Mouse (Mus musculus): Measurements from ENCODE around the gene Ramp1. TPM values are rescaled to one million over a fixed set of nuclear protein-coding genes. Genes with fewer than 3 reads are reported as not detected.
A peak's percentile ranks its signal among the peaks of the same experiment; 100 is the strongest.

Gene Ramp1
- polyA plus RNA-seq, 1 experiment from 2014 or later = 1.5 TPM

- no peaks in the 10 kb centered on the region for H3K36me3 ChIP-seq (ENCODE audit: inconsistent target)
- no peaks in the 10 kb centered on the region; the same call in 1 of the 2 replicates for H3K79me2 ChIP-seq (ENCODE audit: inconsistent target)
- 46% methylated on average over 6 of the region's 6 CpGs for WGBS (ENCODE audit: missing documents)
- H3K4me3 ChIP-seq (ENCODE audit: inconsistent target) = no peak overlapping the region
- peak overlapping the region; percentile 90 for H3K27ac ChIP-seq
These were observed 7.1 kb downstream of the Ramp1 start for GRCm38 (mm10) chr1:91186677-91187076.

GRCm38 (mm10) chr1:91187315-91187714 lies 7.7 kb downstream of the Ramp1 start:
- H3K79me2 ChIP-seq (ENCODE audit: inconsistent target) = no peaks in the 10 kb centered on the region; the same call in 1 of the 2 replicates
- no peak overlapping the region for H3K4me3 ChIP-seq (ENCODE audit: inconsistent target)
- peak overlapping the region; percentile 90 for H3K27ac ChIP-seq
- WGBS (ENCODE audit: missing documents) = 0% methylated on average over 5 of the region's 5 CpGs
- no peaks in the 10 kb centered on the region for H3K36me3 ChIP-seq (ENCODE audit: inconsistent target)

- no peaks in the 10 kb centered on the region; the same call in 1 of the 2 replicates for H3K79me2 ChIP-seq (ENCODE audit: inconsistent target)
- 37% methylated on average over 7 of the region's 7 CpGs for WGBS (ENCODE audit: missing documents)
- H3K36me3 ChIP-seq (ENCODE audit: inconsistent target) = no peaks in the 10 kb centered on the region
- H3K4me3 ChIP-seq (ENCODE audit: inconsistent target) = no peak overlapping the region
- peak overlapping the region; percentile 90 for H3K27ac ChIP-seq
These were observed 8.4 kb downstream of the Ramp1 start for GRCm38 (mm10) chr1:91187786-91188640.

- 73% methylated on average over 10 of the region's 10 CpGs for WGBS (ENCODE audit: missing documents)
- Histone ChIP-seq H3K36me3 (ENCODE audit: inconsistent target) (no peaks in the 10 kb centered on the region), H3K79me2 (ENCODE audit: inconsistent target) (no peaks in the 10 kb centered on the region; the same call in 1 of the 2 replicates), H3K27ac (no peak overlapping the region; the same call in 1 of the 2 replicates), H3K4me3 (ENCODE audit: inconsistent target) (no peak overlapping the region)
These were observed 9.3 kb downstream of the Ramp1 start for GRCm38 (mm10) chr1:91188851-91189460.

GRCm38 (mm10) chr1:91192184-91192583 lies 12.6 kb downstream of the Ramp1 start:
- no peak overlapping the region for H3K4me3 ChIP-seq (ENCODE audit: inconsistent target)
- no peaks in the 10 kb centered on the region for H3K79me2 ChIP-seq (ENCODE audit: inconsistent target)
- no peak overlapping the region for H3K27ac ChIP-seq
- WGBS (ENCODE audit: missing documents) = 87% methylated on average over 8 of the region's 8 CpGs
- H3K36me3 ChIP-seq (ENCODE audit: inconsistent target) = no peaks in the 10 kb centered on the region

GRCm38 (mm10) chr1:91193242-91193641 lies 13.6 kb downstream of the Ramp1 start:
- Histone ChIP-seq H3K79me2 (ENCODE audit: inconsistent target) (no peaks in the 10 kb centered on the region), H3K27ac (no peak overlapping the region), H3K4me3 (ENCODE audit: inconsistent target) (no peak overlapping the region), H3K36me3 (ENCODE audit: inconsistent target) (no peaks in the 10 kb centered on the region)
- WGBS (ENCODE audit: missing documents) = 32% methylated on average over 4 of the region's 4 CpGs

- H3K27ac ChIP-seq = no peak overlapping the region
- H3K79me2 ChIP-seq (ENCODE audit: inconsistent target) = no peaks in the 10 kb centered on the region
- no peaks in the 10 kb centered on the region for H3K36me3 ChIP-seq (ENCODE audit: inconsistent target)
- 95% methylated on average over 4 of the region's 4 CpGs for WGBS (ENCODE audit: missing documents)
- no peak overlapping the region for H3K4me3 ChIP-seq (ENCODE audit: inconsistent target)
These were observed 14.1 kb downstream of the Ramp1 start for GRCm38 (mm10) chr1:91193680-91194079.

GRCm38 (mm10) chr1:91199793-91200192 lies 20.2 kb downstream of the Ramp1 start:
- 98% methylated on average over 10 of the region's 10 CpGs for WGBS (ENCODE audit: missing documents)
- Histone ChIP-seq H3K36me3 (ENCODE audit: inconsistent target) (no peaks in the 10 kb centered on the region), H3K4me3 (ENCODE audit: inconsistent target) (no peak overlapping the region), H3K79me2 (ENCODE audit: inconsistent target) (no peaks in the 10 kb centered on the region), H3K27ac (no peak overlapping the region)

- H3K36me3 ChIP-seq (ENCODE audit: inconsistent target) = no peaks in the 10 kb centered on the region
- H3K27ac ChIP-seq = no peak overlapping the region
- 93% methylated on average over 3 of the region's 3 CpGs for WGBS (ENCODE audit: missing documents)
- no peak overlapping the region for H3K4me3 ChIP-seq (ENCODE audit: inconsistent target)
- H3K79me2 ChIP-seq (ENCODE audit: inconsistent target) = no peaks in the 10 kb centered on the region
These were observed 21.5 kb downstream of the Ramp1 start for GRCm38 (mm10) chr1:91201122-91201521.

GRCm38 (mm10) chr1:91204221-91204765 lies 24.7 kb downstream of the Ramp1 start:
- Histone ChIP-seq H3K27ac (no peak overlapping the region), H3K79me2 (ENCODE audit: inconsistent target) (no peaks in the 10 kb centered on the region), H3K4me3 (ENCODE audit: inconsistent target) (no peak overlapping the region), H3K36me3 (ENCODE audit: inconsistent target) (no peaks in the 10 kb centered on the region)
- WGBS (ENCODE audit: missing documents) = 96% methylated on average over 5 of the region's 5 CpGs

GRCm38 (mm10) chr1:91205651-91206050 lies 26.0 kb downstream of the Ramp1 start:
- no peak overlapping the region for H3K27ac ChIP-seq
- no peaks in the 10 kb centered on the region for H3K36me3 ChIP-seq (ENCODE audit: inconsistent target)
- no peaks in the 10 kb centered on the region for H3K79me2 ChIP-seq (ENCODE audit: inconsistent target)
- WGBS (ENCODE audit: missing documents) = 89% methylated on average over 6 of the region's 6 CpGs
- no peak overlapping the region for H3K4me3 ChIP-seq (ENCODE audit: inconsistent target)

GRCm38 (mm10) chr1:91206336-91206735 lies 26.7 kb downstream of the Ramp1 start:
- no peak overlapping the region for H3K27ac ChIP-seq
- no peaks in the 10 kb centered on the region for H3K79me2 ChIP-seq (ENCODE audit: inconsistent target)
- H3K4me3 ChIP-seq (ENCODE audit: inconsistent target) = no peak overlapping the region
- no peaks in the 10 kb centered on the region for H3K36me3 ChIP-seq (ENCODE audit: inconsistent target)
- WGBS (ENCODE audit: missing documents) = 98% methylated on average over 8 of the region's 8 CpGs

- Histone ChIP-seq H3K79me2 (ENCODE audit: inconsistent target) (no peaks in the 10 kb centered on the region), H3K36me3 (ENCODE audit: inconsistent target) (no peaks in the 10 kb centered on the region), H3K27ac (no peak overlapping the region), H3K4me3 (ENCODE audit: inconsistent target) (no peak overlapping the region)
- WGBS (ENCODE audit: missing documents) = 61% methylated on average over 5 of the region's 5 CpGs
These were observed 27.3 kb downstream of the Ramp1 start for GRCm38 (mm10) chr1:91206873-91207272.

GRCm38 (mm10) chr1:91207334-91208074 lies 27.9 kb downstream of the Ramp1 start:
- Histone ChIP-seq H3K36me3 (ENCODE audit: inconsistent target) (no peaks in the 10 kb centered on the region), H3K79me2 (ENCODE audit: inconsistent target) (no peaks in the 10 kb centered on the region), H3K27ac (0 out of 2 replicates have a peak overlapping the region, but pooled peaks have one; percentile 10), H3K4me3 (ENCODE audit: inconsistent target) (no peak overlapping the region)
- 62% methylated on average over 3 of the region's 3 CpGs for WGBS (ENCODE audit: missing documents)

Data from macrophage (primary cell).